Mouse (Mus musculus): ENCODE data around the gene Scamp4. TPM values are rescaled to one million over a fixed set of nuclear protein-coding genes. Genes with fewer than 3 reads are reported as not detected.
A peak's percentile ranks its signal among the peaks of the same experiment; 100 is the strongest.

Gene Scamp4
- total RNA-seq, 2 experiments from 2014 or later, result 23.3 to 71.8 TPM

DNA sequence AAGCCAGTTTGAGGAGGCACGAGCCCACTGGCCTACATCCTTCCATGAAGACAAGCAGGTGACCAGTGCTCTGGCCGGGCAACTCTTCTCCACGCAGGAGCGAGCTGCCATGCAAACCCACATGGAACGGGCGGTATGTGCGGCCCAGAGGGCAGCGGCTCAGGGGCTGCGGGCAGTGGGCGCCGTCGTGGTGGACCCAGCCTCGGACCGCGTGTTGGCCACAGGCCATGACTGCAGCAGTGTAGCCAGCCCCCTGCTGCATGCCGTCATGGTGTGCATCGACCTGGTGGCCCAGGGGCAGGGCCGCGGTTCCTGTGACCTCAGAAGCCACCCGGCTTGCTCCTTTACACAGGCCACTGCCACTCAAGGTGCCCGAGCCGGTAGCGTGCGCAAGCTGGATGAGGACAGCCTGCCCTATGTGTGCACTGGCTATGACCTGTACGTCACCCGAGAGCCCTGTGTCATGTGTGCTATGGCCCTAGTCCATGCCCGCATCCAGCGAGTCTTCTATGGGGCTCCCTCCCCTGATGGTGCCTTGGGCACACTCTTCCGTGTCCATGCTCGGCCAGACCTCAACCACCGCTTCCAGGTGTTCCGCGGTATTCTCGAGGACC is 4.2 kb downstream of the Scamp4 start:
- ATAC-seq (replicated peaks; ENCODE audit: low FRiP score, low TSS enrichment, poor library complexity, severe bottlenecking), result no peak

- ATAC-seq (replicated peaks; ENCODE audit: low FRiP score, low TSS enrichment, poor library complexity, severe bottlenecking), result no peak
Measured at GRCm38 (mm10) chr10:80608435-80608834, 5.8 kb downstream of the Scamp4 start.

GRCm38 (mm10) chr10:80609269-80609924 is 6.7 kb downstream of the Scamp4 start:
- ATAC-seq (replicated peaks; ENCODE audit: low FRiP score, low TSS enrichment, poor library complexity, severe bottlenecking), result no peak

- no peak for ATAC-seq (replicated peaks; ENCODE audit: low FRiP score, low TSS enrichment, poor library complexity, severe bottlenecking)
Measured at GRCm38 (mm10) chr10:80610116-80610785, 7.6 kb downstream of the Scamp4 start.

DNA sequence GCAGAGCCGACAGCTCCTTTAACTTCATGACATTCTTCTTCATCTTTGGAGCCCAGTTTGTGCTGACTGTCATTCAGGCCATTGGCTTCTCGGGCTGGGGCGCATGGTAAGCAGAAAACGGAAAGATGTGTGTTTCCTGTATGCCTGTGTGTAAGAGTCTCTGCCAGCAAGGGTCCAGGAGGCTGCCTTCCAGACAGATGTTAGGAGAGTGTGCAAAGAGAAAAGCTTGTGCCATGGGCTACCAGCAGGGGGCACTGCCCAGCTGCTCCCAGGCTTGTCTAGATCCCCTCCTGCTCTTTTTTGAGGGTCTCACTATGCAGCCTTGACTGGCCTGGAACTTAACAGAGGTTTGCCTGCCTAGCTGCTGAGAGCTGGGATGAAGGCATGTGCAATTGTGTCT is 8.4 kb downstream of the Scamp4 start:
- ATAC-seq (replicated peaks; ENCODE audit: low FRiP score, low TSS enrichment, poor library complexity, severe bottlenecking), result no peak

GRCm38 (mm10) chr10:80611905-80612304 is 9.2 kb downstream of the Scamp4 start:
- no peak for ATAC-seq (replicated peaks; ENCODE audit: low FRiP score, low TSS enrichment, poor library complexity, severe bottlenecking)

DNA sequence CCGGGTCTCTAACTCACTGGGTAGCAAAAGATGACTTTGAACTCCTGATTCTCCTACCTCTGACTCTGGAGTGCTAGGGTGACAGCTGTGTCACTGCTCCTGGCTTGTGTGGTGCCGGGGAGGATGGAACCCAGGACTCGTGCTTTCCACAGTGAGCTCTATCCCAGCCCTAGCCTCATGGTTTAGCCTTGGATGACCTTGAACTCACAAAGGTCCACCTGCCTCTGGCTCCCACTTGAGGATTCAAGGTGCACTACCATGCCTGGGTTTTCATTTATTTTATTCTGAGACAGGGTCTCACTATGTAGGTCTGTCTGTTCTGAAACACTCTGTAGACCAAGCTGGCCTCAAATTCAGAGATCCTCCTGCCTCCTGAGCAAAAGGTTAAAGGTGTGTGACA is 11.1 kb downstream of the Scamp4 start:
- ATAC-seq (replicated peaks; ENCODE audit: low FRiP score, low TSS enrichment, poor library complexity, severe bottlenecking), result no peak

DNA sequence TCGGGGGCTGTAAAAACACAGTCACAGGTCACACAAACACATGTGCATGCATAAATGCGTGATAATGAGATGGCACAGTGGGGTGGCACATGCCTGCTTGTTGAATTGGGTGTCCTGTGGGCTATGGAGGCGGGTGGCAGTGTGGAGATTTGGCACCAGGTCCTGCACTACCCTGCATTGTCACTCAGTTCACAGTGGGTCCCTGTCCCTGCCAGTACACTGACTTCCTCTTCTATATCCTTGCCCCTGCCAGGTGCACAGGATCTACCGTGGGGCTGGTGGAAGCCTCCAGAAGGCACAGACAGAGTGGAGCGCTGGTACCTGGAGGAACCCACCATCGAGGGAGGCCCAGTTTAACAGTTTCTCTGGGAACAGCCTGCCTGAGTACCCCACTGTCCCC is 11.7 kb downstream of the Scamp4 start:
- no peak for ATAC-seq (replicated peaks; ENCODE audit: low FRiP score, low TSS enrichment, poor library complexity, severe bottlenecking)

DNA sequence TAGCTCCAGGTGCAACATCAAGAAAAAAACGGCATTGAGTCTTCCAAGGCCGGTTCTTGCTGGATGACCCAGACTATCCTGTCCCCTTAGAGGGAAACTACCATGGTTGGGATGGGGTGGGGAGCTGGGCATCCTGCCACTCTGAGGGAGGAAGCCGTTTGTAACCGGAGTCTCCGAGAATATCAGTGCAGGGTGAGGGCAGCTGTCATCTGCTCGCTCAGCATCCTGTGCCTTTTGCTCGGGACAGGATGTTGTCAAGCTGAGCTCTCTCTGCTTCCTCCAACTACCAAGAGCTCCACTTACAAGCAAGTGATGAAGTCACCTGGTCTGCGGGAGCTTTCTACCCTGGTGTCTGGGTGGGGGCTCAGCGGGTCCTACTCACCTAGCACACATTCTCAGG is 15.5 kb downstream of the Scamp4 start:
- ATAC-seq (replicated peaks; ENCODE audit: low FRiP score, low TSS enrichment, poor library complexity, severe bottlenecking), result no peak

DNA sequence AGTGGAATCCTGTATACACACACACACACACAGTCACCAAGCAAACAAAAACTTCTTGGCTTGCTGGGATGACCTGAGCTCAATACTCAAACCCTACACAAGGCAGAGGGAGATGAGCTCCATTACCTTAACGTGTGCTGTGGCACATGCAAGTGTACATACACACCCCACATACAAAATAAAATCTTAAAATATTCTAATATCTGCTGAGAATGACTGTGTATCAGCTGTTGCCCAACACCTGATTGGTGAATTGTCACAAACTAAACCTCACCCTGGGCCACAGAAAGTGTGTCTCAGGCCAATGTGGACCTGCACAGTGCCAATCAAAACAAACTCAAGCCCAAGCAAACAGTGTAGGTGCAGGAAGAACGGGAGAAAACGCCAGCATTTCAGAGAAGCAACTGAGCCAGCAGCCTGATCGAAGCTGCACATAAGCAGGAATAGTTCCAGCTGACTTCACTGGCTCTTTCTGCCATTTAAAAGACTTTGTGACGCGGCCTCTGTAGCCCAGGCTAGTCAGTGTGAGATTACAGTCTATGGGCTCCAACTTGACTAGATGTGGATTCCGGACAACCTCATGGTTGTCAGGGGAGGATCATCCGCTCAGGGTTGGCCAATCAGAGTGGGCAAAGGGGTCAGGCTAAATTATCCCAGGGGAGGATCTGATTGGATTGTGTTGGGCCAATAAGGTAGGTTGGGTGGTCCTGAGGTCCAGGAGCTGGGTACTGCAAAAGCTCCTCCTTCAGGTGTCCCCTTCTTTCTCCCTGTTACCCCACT is 17.0 kb downstream of the Scamp4 start:
- no peak for ATAC-seq (replicated peaks; ENCODE audit: low FRiP score, low TSS enrichment, poor library complexity, severe bottlenecking)

- ATAC-seq (replicated peaks; ENCODE audit: low FRiP score, low TSS enrichment, poor library complexity, severe bottlenecking), result no peak
Measured at GRCm38 (mm10) chr10:80620365-80620764, 17.7 kb downstream of the Scamp4 start.

- no peak for ATAC-seq (replicated peaks; ENCODE audit: low FRiP score, low TSS enrichment, poor library complexity, severe bottlenecking)
Measured at GRCm38 (mm10) chr10:80620796-80621689, 18.4 kb downstream of the Scamp4 start.

GRCm38 (mm10) chr10:80621690-80621939 is 18.9 kb downstream of the Scamp4 start:
- ATAC-seq (replicated peaks; ENCODE audit: low FRiP score, low TSS enrichment, poor library complexity, severe bottlenecking), result no peak

DNA sequence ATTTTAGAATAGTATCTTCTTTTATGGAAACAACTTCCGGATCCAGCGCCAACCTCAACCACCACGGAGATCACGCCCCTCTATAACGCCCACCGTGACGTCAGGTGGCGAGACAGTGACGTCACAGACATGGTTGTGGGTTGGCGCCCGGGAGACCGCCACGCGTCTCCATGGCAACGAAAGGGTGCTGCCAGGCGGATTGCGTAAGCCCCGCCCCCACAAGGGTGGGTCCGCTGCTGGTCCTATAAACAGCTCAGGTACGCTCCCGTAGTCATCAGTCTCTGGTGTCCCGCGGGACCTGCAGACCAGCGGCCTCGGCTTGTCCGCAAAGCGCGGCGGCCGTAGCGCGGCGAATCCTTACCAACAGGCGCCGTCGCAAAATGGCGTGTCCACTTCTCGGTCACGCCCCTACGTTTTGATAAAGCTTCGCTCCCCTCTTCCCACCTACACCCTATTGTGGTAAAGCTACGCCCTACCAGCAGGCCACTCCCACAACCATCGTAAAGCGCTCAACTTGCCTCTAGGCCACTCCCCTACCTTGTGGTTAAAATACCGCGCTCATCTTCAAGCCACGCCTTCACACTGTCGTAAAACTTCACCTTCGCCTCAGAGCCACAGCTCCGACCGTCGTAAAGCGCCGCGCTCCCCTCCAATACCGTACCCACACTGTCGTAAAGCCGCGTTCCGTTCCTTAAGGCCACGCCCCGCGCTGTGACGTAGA is 19.4 kb downstream of the Scamp4 start:
- peak; percentile 88 for ATAC-seq (replicated peaks; ENCODE audit: low FRiP score, low TSS enrichment, poor library complexity, severe bottlenecking)

GRCm38 (mm10) chr10:80622661-80623456 is 20.2 kb downstream of the Scamp4 start, which contains the start of gene Csnk1g2:
Csnk1g2 (plus strand) TSS chr10:80622838.
- no peak for ATAC-seq (replicated peaks; ENCODE audit: low FRiP score, low TSS enrichment, poor library complexity, severe bottlenecking)

DNA sequence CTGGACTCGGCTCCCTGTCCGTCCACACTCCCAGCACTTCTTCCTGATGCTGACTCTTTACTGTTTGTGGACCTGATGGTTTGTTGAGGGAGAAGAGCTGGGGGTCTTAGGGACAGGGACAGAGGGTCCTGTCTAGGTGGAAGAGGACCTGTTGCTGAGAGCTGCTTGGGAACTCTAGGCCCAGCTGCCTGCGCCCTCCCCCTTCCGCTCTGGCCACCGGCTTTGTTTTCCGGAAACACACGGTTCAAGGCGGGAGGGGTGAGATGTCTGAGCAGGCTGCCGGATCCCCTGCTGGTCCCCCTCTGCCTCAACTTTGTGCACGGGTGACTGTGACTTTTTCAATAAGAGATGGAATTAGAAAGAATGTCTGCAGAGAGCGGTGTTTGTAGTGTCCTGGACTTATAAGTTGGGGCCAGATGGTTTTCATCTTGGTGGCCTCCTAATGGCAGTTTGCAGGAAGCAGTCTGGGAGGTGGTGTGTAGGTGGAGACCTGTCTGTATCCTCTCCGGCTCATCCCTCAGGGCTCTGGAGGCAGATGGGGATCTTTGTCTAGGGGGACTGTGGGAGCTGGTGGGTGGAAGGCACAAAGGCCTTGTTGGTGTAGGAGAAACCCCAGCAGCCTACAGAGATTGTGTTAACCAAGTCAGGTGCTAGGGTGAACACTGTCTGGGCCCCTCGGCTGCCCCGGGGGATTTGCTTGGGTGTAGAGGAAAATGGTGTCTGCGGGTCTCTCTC is 21.0 kb downstream of the Scamp4 start:
- 0 out of 2 replicates have a peak, but pooled peaks have one; percentile 11 for ATAC-seq (replicated peaks; ENCODE audit: low FRiP score, low TSS enrichment, poor library complexity, severe bottlenecking)

DNA sequence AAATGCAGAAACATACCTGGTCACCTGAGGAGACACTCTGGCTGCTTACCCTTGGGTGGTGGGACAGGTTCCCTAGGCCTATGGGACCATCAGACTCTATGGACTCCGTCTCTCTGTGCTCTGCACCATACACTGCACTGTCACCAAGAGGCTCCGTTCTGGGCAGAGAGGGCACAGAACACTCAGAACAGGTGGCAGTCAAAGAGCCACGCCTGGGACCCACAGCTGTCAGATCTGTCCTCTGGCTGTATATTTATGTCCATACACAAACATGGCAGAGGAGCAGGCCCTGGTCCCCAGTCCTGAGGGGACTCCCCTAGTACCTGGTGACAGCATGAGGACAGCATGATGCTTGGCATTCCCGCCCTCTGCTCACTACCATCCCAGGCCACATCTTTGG is 23.1 kb downstream of the Scamp4 start:
- no peak for ATAC-seq (replicated peaks; ENCODE audit: low FRiP score, low TSS enrichment, poor library complexity, severe bottlenecking)
